Mouse (Mus musculus): ENCODE measurements around the gene Arhgef16. TPM values are rescaled to one million over a fixed set of nuclear protein-coding genes. Genes with fewer than 3 reads are reported as not detected.
A peak's percentile ranks its signal among the peaks of the same experiment; 100 is the strongest.

Gene Arhgef16
- polyA plus RNA-seq, 1 experiment, result 0.32 TPM

DNA sequence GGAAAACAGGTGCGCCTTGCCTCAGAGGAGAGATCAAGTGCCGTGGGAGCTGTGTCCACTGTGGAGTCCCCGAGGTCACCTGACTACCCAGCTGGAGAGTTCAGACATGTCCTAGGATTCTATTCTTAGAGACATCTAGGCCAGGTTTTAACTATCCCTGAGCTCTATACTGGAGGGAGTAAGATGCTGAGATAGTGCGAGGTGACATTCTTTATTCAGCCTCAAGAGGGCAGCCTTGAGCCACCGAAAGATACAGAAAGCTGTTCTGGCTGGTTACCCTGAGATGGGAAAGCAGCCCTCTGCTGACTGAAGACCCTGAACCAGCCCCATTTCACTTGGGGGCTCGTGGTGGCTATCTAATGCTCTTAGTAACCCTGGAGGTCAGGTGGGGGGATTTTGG lies 27.4 kb upstream of the Arhgef16 start:
- Histone ChIP-seq H3K4me1 (ENCODE audit: control insufficient read depth, insufficient read depth, low read length) (no peaks in the 10 kb centered on the region), H3K27ac (ENCODE audit: insufficient read depth, low read length) (no peak overlapping the region), H3K4me3 (ENCODE audit: insufficient read depth, low read length) (no peak overlapping the region)
- peak; percentile 35; the same call in 1 of the 2 replicates for TF ChIP-seq CTCF (IDR thresholded peaks at IDR 0.05; ENCODE audit: borderline replicate concordance, insufficient read depth, low read length)
- TF ChIP-seq POLR2A (IDR thresholded peaks at IDR 0.05; ENCODE audit: low read depth, low read length), result no peak

DNA sequence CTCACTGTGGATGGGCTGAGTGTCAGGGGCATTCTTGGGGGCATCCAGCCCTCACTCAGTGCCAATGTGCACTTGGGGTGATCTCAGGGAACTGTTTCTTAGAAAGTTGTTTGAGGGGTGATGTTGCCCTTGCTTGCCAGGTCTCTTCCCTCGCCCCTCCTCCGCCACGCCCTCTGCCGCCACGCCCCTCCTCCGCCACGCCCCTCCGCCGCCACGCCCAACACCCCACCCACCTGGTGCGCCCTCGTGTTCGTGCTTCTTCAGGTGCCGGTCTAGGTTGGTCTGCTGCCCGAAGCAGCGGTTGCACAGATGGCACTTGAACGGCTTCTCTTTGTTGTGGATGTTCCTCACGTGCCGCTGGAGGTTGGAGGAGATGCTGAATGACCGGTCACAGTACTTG lies 27.0 kb upstream of the Arhgef16 start:
- no peak for TF ChIP-seq CTCF (IDR thresholded peaks at IDR 0.05; ENCODE audit: borderline replicate concordance, insufficient read depth, low read length)
- TF ChIP-seq POLR2A (IDR thresholded peaks at IDR 0.05; ENCODE audit: low read depth, low read length), result no peak
- no peak overlapping the region for H3K27ac ChIP-seq (ENCODE audit: insufficient read depth, low read length)
- H3K4me1 ChIP-seq (ENCODE audit: control insufficient read depth, insufficient read depth, low read length), result no peaks in the 10 kb centered on the region
- H3K4me3 ChIP-seq (ENCODE audit: insufficient read depth, low read length), result no peak overlapping the region

DNA sequence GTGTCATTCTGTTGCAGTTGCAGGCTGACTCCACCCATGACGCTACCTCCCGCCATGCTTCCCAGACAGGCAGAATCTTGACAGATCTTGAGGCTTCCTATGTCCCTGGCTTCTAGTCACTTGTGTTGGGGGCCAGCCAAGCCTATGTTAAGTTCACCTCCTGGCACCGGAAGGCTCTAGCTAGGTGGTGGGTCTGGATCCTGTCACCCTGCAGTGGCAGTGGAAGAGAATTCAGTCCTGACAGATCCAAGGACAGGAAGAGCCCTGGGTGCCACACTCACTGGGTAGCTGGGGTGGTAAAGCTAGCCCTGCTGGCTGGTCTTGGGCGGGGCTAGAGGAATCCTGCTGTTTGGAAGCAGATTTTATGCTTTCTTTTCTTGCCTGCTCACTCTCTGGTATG lies 23.9 kb upstream of the Arhgef16 start:
- no peak overlapping the region for H3K27ac ChIP-seq (ENCODE audit: insufficient read depth, low read length)
- no peaks in the 10 kb centered on the region for H3K4me1 ChIP-seq (ENCODE audit: control insufficient read depth, insufficient read depth, low read length)
- H3K4me3 ChIP-seq (ENCODE audit: insufficient read depth, low read length), result no peak overlapping the region
- TF ChIP-seq CTCF (IDR thresholded peaks at IDR 0.05; ENCODE audit: borderline replicate concordance, insufficient read depth, low read length) (no peak), POLR2A (IDR thresholded peaks at IDR 0.05; ENCODE audit: low read depth, low read length) (no peak)

- Histone ChIP-seq H3K4me1 (ENCODE audit: control insufficient read depth, insufficient read depth, low read length) (no peaks in the 10 kb centered on the region), H3K4me3 (ENCODE audit: insufficient read depth, low read length) (no peak overlapping the region), H3K27ac (ENCODE audit: insufficient read depth, low read length) (no peak overlapping the region)
- no peak for TF ChIP-seq CTCF (IDR thresholded peaks at IDR 0.05; ENCODE audit: borderline replicate concordance, insufficient read depth, low read length)
- TF ChIP-seq POLR2A (IDR thresholded peaks at IDR 0.05; ENCODE audit: low read depth, low read length), result no peak
These were observed 12.1 kb upstream of the Arhgef16 start for GRCm38 (mm10) chr4:154313622-154313967.

DNA sequence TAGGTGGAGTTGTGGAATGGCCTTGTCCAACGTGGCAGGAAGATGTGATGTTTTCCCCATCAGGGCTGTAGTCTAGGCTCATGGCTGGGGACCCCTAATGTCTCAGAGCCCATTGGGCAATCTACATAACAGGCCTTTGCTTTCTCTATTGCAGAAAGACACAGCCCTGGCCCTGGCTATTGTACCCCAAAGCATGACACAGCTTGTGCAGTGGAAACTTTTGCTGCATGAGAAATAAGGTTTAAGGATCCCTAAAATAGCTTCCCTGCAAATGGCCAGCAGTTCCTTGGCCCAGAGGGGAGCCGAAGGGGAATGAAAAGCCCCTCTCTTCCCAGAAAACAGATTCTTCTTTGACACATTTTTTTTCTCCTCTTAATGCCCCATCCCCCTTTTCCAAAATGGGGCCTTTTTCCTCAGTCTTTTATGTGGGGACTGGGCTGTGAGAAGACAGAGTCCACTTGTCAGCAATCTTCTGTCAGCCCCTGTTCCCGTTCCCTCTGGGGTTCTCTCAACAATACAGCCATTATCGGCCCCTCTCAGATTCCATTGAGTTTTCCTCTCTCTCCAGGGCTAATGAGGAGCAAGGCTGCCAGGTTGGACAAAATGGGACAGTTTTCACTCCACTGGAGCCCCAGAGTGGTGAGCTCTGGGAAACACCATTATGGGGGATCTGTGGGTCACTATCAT lies 11.6 kb upstream of the Arhgef16 start:
- Histone ChIP-seq H3K27ac (ENCODE audit: insufficient read depth, low read length) (no peak overlapping the region), H3K4me3 (ENCODE audit: insufficient read depth, low read length) (no peak overlapping the region), H3K4me1 (ENCODE audit: control insufficient read depth, insufficient read depth, low read length) (no peaks in the 10 kb centered on the region)
- no peak for TF ChIP-seq POLR2A (IDR thresholded peaks at IDR 0.05; ENCODE audit: low read depth, low read length)
- no peak for TF ChIP-seq CTCF (IDR thresholded peaks at IDR 0.05; ENCODE audit: borderline replicate concordance, insufficient read depth, low read length)

DNA sequence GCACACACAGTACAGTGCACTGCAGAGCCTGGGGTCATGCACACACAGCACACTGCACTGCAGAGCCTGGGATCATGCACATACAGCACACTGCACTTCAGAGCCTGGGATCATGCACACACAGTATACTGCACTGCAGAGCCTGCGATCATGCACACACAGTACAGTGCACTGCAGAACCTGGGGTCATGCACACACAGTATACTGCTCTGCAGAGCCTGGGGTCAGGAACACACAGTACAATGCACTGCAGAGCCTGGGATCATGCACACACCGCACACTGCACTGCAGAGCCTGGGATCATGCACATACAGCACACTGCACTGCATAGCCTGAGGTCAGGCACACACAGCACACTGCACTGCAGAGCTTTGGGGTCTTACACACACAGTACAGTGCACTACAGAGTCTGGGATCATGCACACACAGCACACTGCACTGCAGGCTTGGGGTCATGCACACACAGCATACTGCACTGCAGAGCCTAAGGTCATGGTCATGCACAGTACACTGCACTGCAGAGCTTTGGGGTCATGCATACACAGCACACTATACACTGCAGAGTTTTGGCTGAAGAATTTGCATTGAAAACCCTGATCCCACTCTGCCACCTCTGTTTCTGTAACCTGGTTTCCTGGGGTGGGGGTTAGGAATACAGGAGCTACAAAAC lies 10.8 kb upstream of the Arhgef16 start:
- H3K4me1 ChIP-seq (ENCODE audit: control insufficient read depth, insufficient read depth, low read length), result no peaks in the 10 kb centered on the region
- no peak overlapping the region for H3K27ac ChIP-seq (ENCODE audit: insufficient read depth, low read length)
- TF ChIP-seq CTCF (IDR thresholded peaks at IDR 0.05; ENCODE audit: borderline replicate concordance, insufficient read depth, low read length) (no peak), POLR2A (IDR thresholded peaks at IDR 0.05; ENCODE audit: low read depth, low read length) (no peak)
- H3K4me3 ChIP-seq (ENCODE audit: insufficient read depth, low read length), result no peak overlapping the region

DNA sequence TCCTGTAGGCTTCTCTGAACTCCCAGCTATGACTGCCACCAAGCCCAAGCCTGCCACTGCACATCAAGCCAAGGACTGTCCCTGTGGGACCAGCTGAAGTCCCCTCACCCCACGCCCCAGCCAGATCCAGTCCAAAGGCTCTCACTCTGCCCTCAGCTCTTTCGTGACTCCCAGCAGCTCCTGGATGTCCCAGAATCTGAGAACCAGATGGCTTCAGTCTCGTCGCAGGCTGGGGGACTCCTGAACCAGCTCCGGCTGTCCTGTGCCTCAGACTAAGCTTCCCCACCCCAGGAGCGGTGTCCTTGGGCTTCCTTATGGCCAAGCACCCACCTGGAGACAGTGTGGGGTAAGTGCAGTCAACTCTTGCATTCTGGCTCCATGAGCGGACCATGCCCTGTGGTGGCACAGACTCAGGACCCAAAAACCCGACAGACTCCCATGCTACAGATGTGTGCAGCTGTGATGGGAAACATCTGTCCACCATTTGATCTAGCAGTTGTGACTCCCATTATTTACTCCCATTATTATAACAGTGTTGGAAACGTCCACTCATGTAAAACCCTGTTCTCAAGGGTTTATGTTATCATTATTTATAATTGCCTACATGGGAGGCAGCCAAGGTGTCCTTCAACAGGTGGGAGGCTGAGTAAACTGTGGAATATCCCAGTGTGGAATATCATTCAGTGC lies 9.2 kb upstream of the Arhgef16 start:
- Histone ChIP-seq H3K4me3 (ENCODE audit: insufficient read depth, low read length) (no peak overlapping the region), H3K4me1 (ENCODE audit: control insufficient read depth, insufficient read depth, low read length) (no peaks in the 10 kb centered on the region), H3K27ac (ENCODE audit: insufficient read depth, low read length) (no peak overlapping the region)
- TF ChIP-seq CTCF (IDR thresholded peaks at IDR 0.05; ENCODE audit: borderline replicate concordance, insufficient read depth, low read length), result no peak
- TF ChIP-seq POLR2A (IDR thresholded peaks at IDR 0.05; ENCODE audit: low read depth, low read length), result no peak

- Histone ChIP-seq H3K27ac (ENCODE audit: insufficient read depth, low read length) (no peak overlapping the region), H3K4me3 (ENCODE audit: insufficient read depth, low read length) (no peak overlapping the region), H3K4me1 (ENCODE audit: control insufficient read depth, insufficient read depth, low read length) (no peaks in the 10 kb centered on the region)
- TF ChIP-seq CTCF (IDR thresholded peaks at IDR 0.05; ENCODE audit: borderline replicate concordance, insufficient read depth, low read length) (no peak), POLR2A (IDR thresholded peaks at IDR 0.05; ENCODE audit: low read depth, low read length) (no peak)
These were observed 7.7 kb upstream of the Arhgef16 start for GRCm38 (mm10) chr4:154309131-154309530.

DNA sequence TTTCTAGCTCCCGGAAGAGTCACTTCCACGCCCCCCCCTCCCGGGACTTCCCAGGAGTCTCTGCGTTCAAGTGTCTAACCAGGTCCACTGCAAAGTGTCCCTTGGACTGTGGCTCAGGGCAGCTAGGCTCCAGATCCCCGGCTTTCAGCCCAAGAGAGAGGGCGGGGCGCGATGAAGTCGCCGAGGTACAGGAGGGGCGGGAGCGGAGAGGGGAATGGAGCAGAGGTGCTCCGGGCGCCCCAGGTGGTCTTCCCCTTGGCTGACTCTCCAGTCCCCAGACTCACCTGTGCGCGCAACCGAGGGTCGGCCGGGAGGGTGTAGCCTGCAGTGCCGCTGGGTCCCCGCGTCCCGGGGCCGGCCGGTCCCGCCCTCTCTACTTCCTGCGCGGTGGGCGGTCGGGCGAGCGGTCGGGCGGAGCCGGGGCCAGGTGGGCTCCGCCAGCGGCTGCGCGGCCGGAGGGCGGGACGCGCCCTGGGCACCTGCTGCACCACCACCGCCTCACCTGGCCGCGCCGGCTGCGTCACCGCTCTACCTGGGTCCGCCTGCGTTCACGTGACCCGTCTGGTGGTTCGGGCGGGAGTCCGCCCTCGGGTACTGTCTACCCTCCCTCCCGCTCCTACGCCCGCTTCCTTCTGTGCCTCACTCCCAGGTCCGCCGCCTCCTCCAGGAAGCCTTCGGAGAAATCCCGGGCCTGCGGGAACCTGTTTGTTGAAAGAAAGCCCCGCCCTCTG lies 1.8 kb downstream of the Arhgef16 start:
- TF ChIP-seq POLR2A (IDR thresholded peaks at IDR 0.05; ENCODE audit: low read depth, low read length), result no peak
- TF ChIP-seq CTCF (IDR thresholded peaks at IDR 0.05; ENCODE audit: borderline replicate concordance, insufficient read depth, low read length), result no peak
- peak overlapping the region; percentile 33 for H3K4me3 ChIP-seq (ENCODE audit: insufficient read depth, low read length)
- no peak overlapping the region for H3K27ac ChIP-seq (ENCODE audit: insufficient read depth, low read length)
- no peaks in the 10 kb centered on the region for H3K4me1 ChIP-seq (ENCODE audit: control insufficient read depth, insufficient read depth, low read length)

All from embryonic fibroblast, embryonic 13.5 days (primary cell).